Mouse (Mus musculus) retina, embryonic 14.5 days (tissue): ENCODE results near the gene Cbll1.

Experiments used
- DNase-seq: peaks from one replicate; pipeline ENCODE4 v3.0.0-alpha.2; 2015; ENCODE audit warnings: low spot score

Cbll1 gene

DNA sequence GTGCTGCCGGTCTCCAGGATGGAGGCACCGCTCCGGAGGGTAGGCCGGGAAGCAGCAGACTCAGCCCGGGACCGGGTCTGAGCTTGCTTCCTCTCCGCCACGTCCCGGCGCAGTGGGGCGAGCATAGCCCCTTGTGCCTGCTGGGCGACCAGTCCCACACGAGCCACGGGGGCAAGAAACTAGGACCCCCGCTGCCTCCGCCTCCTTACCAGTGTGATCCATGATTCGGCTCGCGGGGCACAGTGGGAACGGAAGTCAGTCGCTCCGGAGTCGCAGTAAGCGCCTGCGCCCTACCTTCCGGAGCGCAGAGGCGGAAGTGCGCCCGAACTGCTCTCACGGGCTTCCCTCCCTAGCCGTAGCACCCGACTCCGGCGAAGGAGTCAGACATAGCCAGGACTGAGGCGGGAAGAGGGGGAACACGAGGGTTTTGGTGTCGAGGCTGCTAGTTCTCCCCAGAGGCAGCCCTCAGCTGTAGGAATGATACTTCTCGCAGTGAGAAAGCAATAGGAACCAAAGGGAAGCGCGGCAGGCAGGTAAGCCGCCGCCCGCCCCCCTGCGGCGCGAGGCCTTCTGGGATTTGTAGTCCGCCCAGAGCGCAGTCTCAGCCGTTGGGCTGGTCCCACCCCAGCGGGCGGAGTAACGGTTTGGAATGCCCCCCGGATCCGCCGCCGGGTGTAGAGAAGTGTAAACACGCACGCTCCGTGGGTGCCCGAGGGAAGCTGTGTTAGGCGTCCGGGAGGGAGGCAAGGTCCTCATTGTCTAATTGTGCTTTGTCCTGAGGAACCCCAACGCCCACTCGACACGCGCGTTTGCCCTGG, at the start of gene Cbll1:
TSS of gene Cbll1 (minus strand) at position 303 of the 818 bp plus-strand sequence.
- peak; percentile 96 for DNase-seq

DNA sequence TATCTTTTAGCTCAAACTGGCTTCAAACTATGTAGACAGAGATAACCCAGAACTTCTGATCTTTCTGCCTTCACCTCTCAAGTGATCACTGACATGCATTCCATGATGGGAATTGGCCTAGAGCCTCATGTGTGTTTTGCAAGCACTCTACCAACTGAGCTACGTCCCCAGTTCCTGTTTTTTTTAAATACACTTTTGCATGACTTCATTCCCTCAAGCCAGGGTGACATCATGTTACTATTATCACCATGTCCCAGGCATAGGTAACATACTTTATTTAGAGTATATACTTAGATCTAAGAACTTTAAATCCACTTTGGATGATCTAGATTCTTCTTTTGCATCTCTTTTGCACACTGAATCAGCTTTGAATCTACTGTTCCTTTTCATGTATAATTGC, 46.6 kb upstream of the Cbll1 start:
- no peak for DNase-seq

GRCm38 (mm10) chr12:31545219-31545618, 45.8 kb upstream of the Cbll1 start:
- DNase-seq = no peak

GRCm38 (mm10) chr12:31541541-31541940, 42.1 kb upstream of the Cbll1 start:
- no peak for DNase-seq

GRCm38 (mm10) chr12:31539783-31540182, 40.4 kb upstream of the Cbll1 start:
- DNase-seq = no peak

DNA sequence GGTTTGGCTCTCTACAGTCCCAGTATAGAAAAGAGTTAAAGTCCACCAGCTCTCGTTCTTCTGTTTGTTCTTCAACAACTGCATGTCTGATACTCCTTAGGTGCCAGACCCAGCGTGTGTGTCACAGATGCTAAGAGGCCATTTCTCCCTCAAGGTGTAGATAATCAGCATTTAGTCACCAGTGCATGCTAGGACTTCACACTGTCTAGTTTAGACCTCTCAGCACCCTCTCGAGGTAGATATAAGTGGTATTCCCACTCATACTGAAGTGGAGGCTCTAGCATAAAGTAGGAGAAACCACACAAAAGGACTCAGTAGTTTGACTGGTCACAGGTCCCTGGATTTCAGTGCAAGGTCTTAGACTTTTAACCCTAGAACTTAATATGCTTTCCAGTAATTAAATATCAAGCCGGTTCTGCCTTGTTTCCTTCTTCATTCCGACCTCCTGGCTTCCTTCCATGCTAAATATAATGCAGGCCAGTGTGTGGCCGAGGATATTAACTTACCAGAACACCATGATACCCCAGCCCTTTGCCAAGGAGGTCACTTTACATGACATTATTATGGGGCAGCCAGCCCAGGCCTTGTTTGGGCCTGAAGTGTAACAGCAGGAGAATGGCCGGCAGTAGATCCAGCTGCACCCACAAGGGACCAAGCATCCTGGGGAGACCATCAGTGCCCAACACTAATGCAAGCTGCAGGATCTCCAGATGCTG, 38.3 kb upstream of the Cbll1 start:
- no peak for DNase-seq

DNA sequence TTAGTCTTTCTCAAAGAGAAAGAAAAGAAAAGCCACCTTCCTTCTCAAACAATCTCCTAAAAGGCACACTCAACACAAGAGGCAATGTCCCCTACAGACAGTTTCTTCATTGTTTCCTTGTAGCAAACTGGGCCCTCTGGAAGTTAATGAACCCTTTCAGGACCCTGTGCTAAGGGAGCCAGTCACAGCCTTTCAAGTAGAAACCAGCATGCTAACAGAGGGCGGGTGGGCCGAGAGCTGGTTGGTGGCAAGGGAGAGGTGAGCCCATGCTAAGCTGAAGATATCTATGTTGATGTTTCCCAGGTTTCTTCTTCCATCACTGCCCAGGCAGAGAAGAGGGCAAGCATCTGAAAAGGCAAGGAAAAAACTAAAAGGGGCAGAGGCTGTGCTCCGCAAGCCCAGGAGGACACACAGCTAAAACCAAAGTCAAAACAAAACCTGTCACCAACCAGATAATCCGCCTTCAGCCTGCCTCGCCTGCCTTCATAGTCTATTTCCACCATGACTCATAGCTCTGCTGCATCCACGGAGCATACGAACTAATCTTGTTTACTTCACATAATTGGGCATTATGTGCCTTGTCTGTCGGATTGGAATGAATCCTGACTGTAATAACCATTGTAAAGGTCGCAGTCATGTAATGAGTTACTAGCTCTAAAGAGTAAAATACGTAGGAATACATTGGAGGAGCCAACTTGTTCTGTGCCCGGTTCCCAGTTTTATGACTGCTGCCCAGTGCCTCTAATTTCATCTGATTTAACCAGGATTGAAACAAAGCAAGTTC, 34.8 kb upstream of the Cbll1 start:
- no peak for DNase-seq

DNA sequence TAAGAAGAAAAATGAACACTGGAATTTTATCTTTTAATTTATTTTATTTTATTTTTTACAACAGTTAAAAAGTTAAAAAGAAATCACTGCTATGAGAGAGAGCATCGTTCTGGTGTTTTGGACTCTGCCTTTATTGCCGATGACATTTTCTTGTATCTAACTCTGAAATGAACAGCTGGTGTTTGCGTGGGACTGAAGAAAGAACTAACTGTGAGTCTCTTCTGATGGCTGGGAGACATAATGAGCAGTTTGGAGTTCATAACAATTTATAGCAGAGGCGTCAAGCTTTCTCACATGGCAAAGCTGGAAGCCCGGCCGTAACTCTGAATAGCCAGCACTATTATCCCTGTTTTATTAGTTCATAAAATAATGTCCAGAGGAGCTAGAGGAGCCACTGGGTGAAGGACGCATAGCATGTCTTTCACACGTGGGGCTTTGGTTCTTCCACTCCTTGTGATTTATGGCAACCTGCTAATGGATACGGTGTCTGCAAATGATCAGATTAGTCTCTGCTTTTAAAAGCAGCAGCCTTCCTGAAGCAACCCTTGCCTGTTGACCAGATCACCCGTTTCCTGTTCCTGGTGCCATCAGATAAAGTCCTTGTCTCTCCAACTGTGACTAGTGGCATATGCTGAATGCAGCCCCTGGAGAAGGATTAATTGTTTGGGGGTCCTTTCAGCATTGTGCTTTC, 33.9 kb upstream of the Cbll1 start:
- no peak for DNase-seq

DNA sequence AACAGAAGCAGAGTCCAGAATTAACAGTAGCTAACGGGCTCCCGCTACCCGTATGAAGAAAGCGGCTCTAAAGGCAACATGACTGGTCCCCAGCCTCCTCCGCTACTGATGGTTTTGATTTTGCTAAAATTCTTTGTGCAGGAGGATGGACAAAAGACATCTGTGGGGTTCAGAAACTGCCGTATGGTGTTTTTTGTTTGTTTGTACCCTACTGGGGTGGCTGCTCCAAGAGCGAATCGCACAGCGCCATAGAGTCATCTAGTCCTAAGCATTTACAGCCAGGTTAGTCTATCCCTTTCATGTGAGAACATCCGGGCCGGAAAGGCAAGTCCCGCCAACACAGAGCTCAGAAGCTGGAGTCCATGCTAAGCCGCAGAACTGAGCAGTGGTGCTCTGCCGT, 32.6 kb upstream of the Cbll1 start:
- no peak for DNase-seq

GRCm38 (mm10) chr12:31527407-31527806, 28.0 kb upstream of the Cbll1 start:
- DNase-seq = no peak

- DNase-seq = no peak
Observed at GRCm38 (mm10) chr12:31521371-31521770, 22.0 kb upstream of the Cbll1 start.

DNA sequence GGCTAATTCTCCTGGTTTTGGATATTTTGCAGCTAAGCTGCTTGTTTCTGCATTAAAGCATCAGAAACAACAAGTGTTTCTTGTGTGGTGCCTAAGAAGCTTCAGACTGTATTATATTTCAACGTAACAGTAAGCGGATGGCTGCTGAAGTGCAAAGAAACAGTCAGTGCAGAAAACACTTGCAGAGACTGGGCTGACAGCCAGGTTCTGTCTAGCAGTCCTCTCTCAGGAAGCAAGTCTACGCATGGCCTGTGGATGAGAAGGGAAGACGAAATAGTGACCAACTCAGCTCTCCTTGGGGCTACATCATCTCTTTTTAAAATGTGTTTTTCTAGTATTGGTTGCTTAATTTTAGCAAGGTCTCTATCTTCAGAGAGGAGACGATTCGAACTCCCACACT, 20.7 kb upstream of the Cbll1 start:
- DNase-seq = no peak

DNA sequence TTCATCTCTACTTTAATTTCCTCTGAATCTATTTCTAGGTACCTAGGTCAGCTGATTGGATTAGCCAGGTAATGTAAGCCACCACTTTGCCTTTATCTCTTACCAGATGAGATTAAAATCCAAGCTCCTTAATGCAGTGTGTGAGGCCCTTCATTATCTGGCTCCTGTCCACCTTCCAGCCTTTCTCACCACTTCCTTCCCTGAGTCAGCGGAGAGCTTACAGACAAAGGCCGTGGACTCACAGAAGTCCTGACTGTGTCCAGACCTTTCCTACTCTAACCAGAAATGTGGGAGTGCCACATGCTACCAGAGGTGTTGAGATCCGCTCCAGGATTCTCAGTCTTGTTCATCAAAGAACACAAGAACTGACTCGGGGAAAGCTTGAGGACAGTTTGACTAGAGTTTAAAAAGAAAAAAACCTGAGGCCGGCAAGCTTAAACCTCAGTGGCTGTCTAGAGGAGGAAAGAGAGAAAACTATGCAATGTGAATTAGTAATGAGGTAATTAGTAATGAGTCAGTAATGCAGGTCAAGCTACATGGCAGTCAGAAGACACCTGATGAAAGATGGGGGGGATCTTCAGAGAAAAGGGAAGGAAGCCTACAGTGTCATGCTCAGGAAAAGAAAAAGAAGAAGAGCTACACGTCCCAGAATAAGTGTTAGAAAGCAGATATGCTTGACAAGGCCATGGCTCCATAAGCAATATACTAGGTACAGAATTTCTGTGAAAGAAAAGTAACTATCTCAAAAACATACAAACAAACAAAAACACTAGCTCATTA, 14.5 kb upstream of the Cbll1 start:
- no peak for DNase-seq

- DNase-seq = no peak
Observed at GRCm38 (mm10) chr12:31512634-31513411, 13.4 kb upstream of the Cbll1 start.

GRCm38 (mm10) chr12:31511218-31511617, 11.8 kb upstream of the Cbll1 start:
- no peak for DNase-seq

- DNase-seq = no peak
Observed at GRCm38 (mm10) chr12:31508496-31508895, 9.1 kb upstream of the Cbll1 start.

DNA sequence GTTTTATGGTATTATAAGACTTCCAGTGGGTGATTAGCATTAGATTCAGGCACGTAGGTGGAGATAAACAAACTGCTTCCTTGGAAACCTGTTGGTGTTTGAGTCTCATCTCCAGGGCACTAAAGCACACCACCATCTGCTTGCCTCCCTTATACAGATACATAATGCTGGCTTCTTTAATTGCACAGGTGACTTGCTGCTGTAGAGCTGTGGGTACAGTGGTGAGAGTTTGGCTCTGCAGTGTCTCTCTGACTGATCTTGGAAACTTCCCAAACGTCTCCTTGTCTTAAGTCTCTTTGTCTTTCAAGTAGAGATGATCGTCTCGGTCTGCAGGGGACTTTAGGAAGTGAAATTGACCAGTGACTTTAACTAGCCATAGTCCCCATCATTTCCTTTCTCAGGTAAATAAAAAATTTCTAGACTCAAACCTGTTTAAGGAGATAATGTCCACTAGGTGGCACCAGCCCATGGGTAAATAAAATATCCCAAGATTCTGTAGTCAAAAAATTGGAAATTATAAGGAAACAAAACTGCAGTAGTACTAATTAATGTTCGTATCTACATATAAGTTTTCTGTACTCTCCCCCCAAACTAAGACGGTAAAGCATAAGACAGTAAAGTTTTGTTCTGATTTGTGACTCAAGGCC, 8.4 kb upstream of the Cbll1 start:
- peak; percentile 74 for DNase-seq

- no peak for DNase-seq
Observed at GRCm38 (mm10) chr12:31503211-31503610, 3.8 kb upstream of the Cbll1 start.

DNA sequence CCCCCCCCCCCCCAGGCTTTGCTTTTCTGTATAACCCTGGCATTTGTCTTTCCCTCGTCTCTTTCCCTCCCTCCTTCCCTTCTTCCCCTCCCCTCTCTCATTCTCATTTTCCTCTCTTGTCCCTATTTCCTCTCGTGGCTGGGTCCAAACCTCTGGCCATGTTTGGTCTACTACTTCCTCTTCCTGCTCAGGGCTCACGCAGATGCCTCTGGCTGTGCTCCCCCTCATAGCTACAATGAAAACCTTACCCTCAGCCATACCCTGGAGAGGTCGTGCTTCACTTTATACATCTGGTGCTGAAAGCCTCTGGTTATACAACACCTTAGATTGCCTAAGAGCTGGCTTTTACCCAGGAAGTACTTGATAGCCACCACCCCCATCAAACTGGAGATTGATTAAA, 1.9 kb upstream of the Cbll1 start:
- no peak for DNase-seq

- DNase-seq = peak; percentile 62
Observed at GRCm38 (mm10) chr12:31500196-31500595, 780 bp upstream of the Cbll1 start.
